Mouse (Mus musculus) embryonic facial prominence, embryonic 15.5 days (tissue): ENCODE measurements around the gene Ccdc34. TPM values are rescaled to one million over a fixed set of nuclear protein-coding genes. Genes with fewer than 3 reads are reported as not detected.

ENCODE experiments used
- ATAC-seq: fragments of 200-750 bp; cut with Nextera tagmentation; 2 replicates; pipeline ENCODE4 v1.8.0; 2017; ENCODE audit warnings: low read depth, moderate TSS enrichment; ENCODE audit not compliant: insufficient number of reproducible peaks, low FRiP score, low TSS enrichment
- H3K27ac ChIP-seq: fragments of 300-500 bp; sonication (generic); replicated peaks from 2 replicates; pipeline ENCODE4 v1.5.1; 2015; ENCODE audit warnings: mild to moderate bottlenecking, inconsistent platforms
- H3K27me3 ChIP-seq: fragments of 300-500 bp; sonication (generic); 2 replicates; pipeline ENCODE4 v1.6.1; 2015; ENCODE audit warnings: inconsistent platforms
- H3K36me3 ChIP-seq: fragments of 300-500 bp; sonication (generic); 2 replicates; pipeline ENCODE4 v1.6.1; 2015; ENCODE audit warnings: mild to moderate bottlenecking, inconsistent platforms
- H3K4me1 ChIP-seq: fragments of 300-500 bp; sonication (generic); 2 replicates; pipeline ENCODE4 v1.6.1; 2015; ENCODE audit warnings: inconsistent platforms
- H3K4me2 ChIP-seq: fragments of 300-500 bp; sonication (generic); replicated peaks from 2 replicates; pipeline ENCODE4 v1.6.1; 2015; ENCODE audit warnings: mild to moderate bottlenecking, inconsistent platforms
- H3K4me3 ChIP-seq: fragments of 300-500 bp; sonication (generic); replicated peaks from 2 replicates; pipeline ENCODE4 v1.5.1; 2015; ENCODE audit warnings: mild to moderate bottlenecking, inconsistent platforms
- H3K9ac ChIP-seq: fragments of 300-500 bp; sonication (generic); 2 replicates; pipeline ENCODE4 v1.6.1; 2015; ENCODE audit warnings: inconsistent platforms
- H3K9me3 ChIP-seq: fragments of 300-500 bp; sonication (generic); replicated peaks from 2 replicates; pipeline ENCODE4 v1.6.1; 2016; ENCODE audit warnings: inconsistent platforms
- WGBS: fragments of 180-500 bp; shearing (Covaris S2); methylation state at CpG from one replicate; pipeline ENCODE4 v1.1.7; 2015; 5-methylcytosine and 5-hydroxymethylcytosine counted together
- polyA plus RNA-seq: library from polyadenylated mRNA; unstranded; fragments of >200 nt; fragmentation: Nextera tagmentation; extraction: Ambion mirVana; gene quantifications from 2 replicates; pipeline ENCODE4 v1.2.1, GENCODE M21; 2015

Ccdc34 gene
- polyA plus RNA-seq = 47.1 and 48.2 TPM in 2 replicates

- Histone ChIP-seq H3K4me2 (peak within 1 kb of the TSS; percentile 56), H3K36me3 (peaks cover 8% of the 10 kb centered on the region), H3K4me3 (peak within 1 kb of the TSS; percentile 79), H3K9me3 (no peaks in the 10 kb centered on the region), H3K27ac (peak within 1 kb of the TSS; percentile 81), H3K9ac (peak within 1 kb of the TSS; percentile 75), H3K4me1 (peaks cover 22% of the 10 kb centered on the region), H3K27me3 (no peaks in the 10 kb centered on the region)
- ATAC-seq = peak; percentile 98
- under 1% methylated on average over 55 of the region's 55 CpGs for WGBS
Observed at GRCm38 (mm10) chr2:110017616-110018505, at the start of gene Ccdc34. Ccdc34 (plus strand) TSS chr2:110017817.

GRCm38 (mm10) chr2:109969381-109969780 lies 48.2 kb upstream of the Ccdc34 start:
- Histone ChIP-seq H3K9me3 (no peaks in the 10 kb centered on the region), H3K27ac (peak overlapping the region; percentile 81), H3K4me3 (no peak overlapping the region), H3K9ac (no peak overlapping the region), H3K36me3 (no peaks in the 10 kb centered on the region), H3K4me1 (peaks cover 26% of the 10 kb centered on the region; the same call in 1 of the 2 replicates), H3K27me3 (no peaks in the 10 kb centered on the region), H3K4me2 (no peak overlapping the region)
- ATAC-seq = no peak
- 69% methylated on average over 3 of the region's 3 CpGs for WGBS

DNA sequence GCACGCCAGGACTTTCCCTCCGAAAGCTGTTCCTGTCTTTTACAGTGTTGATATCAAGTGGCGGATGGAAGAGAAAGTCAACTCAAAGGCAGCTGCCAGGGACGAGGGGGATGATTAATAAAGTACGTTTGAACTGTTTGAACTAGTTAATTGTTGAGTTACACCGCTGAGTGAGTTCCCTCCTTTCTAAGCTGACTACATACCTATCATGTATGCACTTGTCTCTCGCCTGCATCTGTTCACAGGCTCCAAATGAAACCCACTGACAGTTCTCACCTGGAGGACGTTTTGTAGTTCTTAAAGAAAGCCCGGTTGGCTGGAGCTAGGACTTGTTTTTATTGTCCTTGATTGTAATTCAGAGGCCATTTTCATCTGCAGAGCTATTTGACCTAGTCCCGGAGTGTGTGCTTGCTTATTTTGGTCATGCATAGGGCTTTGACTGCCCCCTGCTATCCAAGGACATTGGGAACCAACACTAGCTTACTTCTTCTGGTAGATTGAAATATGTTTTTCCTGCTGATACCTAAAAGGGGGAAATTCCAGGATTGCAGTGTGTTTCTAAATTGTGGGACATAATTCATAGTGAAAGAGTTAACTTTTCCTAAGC lies 47.6 kb upstream of the Ccdc34 start:
- WGBS = 57% methylated on average over 10 of the region's 10 CpGs
- Histone ChIP-seq H3K4me3 (no peak overlapping the region), H3K4me1 (peaks cover 26% of the 10 kb centered on the region; the same call in 1 of the 2 replicates), H3K4me2 (no peak overlapping the region; the same call in 1 of the 2 replicates), H3K9ac (no peak overlapping the region), H3K36me3 (no peaks in the 10 kb centered on the region), H3K27me3 (no peaks in the 10 kb centered on the region), H3K27ac (peak overlapping the region; percentile 81), H3K9me3 (no peaks in the 10 kb centered on the region)
- no peak for ATAC-seq

GRCm38 (mm10) chr2:109970744-109971410 lies 46.7 kb upstream of the Ccdc34 start:
- peak overlapping the region; percentile 61 for H3K27ac ChIP-seq

GRCm38 (mm10) chr2:109972310-109972709 lies 45.3 kb upstream of the Ccdc34 start:
- WGBS = 84% methylated on average over 2 of the region's 2 CpGs

More at GRCm38 (mm10) chr2:109970744-109971410, 46.7 kb upstream of the Ccdc34 start:
- H3K36me3 ChIP-seq = peaks cover 8% of the 10 kb centered on the region; the same call in 1 of the 2 replicates
- H3K4me3 ChIP-seq = no peak overlapping the region
- no peak overlapping the region for H3K9ac ChIP-seq
- no peaks in the 10 kb centered on the region for H3K9me3 ChIP-seq
- H3K4me1 ChIP-seq = peaks cover 23% of the 10 kb centered on the region; the same call in 1 of the 2 replicates
- WGBS = 37% methylated on average over 8 of the region's 8 CpGs
- no peak overlapping the region for H3K4me2 ChIP-seq
- H3K27me3 ChIP-seq = no peaks in the 10 kb centered on the region
- no peak for ATAC-seq

DNA sequence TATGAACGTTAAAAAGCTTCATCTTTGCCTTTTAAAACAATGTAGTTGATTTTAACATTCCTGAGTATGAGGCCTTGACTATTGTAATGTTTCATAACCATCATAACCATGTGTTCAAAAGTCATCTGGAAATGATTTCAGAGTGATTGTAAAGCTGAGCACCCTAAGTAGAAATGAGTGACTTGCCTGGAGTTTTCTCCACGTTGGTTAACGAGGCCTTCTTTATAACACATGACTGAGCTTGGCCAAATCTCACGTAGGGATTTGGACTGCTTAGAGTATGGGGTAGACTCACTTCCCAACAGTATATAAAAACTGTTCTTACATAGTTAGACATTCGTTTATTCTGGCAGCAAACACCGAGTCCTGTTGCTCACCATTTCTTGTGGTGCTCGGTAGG lies 44.7 kb upstream of the Ccdc34 start:
- no peaks in the 10 kb centered on the region for H3K27me3 ChIP-seq
- no peak overlapping the region for H3K9ac ChIP-seq
- H3K4me3 ChIP-seq = no peak overlapping the region
- peaks cover 8% of the 10 kb centered on the region; the same call in 1 of the 2 replicates for H3K36me3 ChIP-seq
- 44% methylated on average over 7 of the region's 7 CpGs for WGBS
- H3K4me1 ChIP-seq = peaks cover 23% of the 10 kb centered on the region; the same call in 1 of the 2 replicates
- no peak overlapping the region for H3K27ac ChIP-seq
- H3K9me3 ChIP-seq = no peaks in the 10 kb centered on the region
- no peak for ATAC-seq
- no peak overlapping the region for H3K4me2 ChIP-seq

More at GRCm38 (mm10) chr2:109972310-109972709, 45.3 kb upstream of the Ccdc34 start:
- ATAC-seq = no peak
- H3K27me3 ChIP-seq = no peaks in the 10 kb centered on the region
- no peak overlapping the region for H3K4me2 ChIP-seq
- H3K27ac ChIP-seq = no peak overlapping the region
- H3K4me3 ChIP-seq = no peak overlapping the region
- no peak overlapping the region for H3K9ac ChIP-seq
- peaks cover 23% of the 10 kb centered on the region; the same call in 1 of the 2 replicates for H3K4me1 ChIP-seq
- no peaks in the 10 kb centered on the region for H3K9me3 ChIP-seq
- peaks cover 8% of the 10 kb centered on the region; the same call in 1 of the 2 replicates for H3K36me3 ChIP-seq

DNA sequence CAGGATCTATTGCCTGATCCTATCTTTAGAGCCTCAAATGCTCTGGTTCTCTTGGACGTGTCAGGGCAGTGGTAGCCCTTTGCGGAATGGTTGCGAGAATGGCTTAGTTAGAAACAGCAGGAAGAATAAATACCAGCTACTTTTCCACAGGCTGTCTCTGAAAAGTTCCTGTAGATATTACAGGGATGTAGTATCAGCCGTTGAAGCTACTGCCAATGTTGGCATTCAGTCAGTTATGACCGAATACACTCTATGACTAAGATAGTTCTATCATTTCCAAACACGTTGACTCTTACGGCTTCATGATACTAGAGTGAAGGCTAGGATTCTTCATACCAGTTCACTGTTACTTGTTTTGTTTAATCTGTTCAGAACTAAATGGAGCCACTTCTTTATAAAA lies 42.8 kb upstream of the Ccdc34 start:
- H3K36me3 ChIP-seq = peaks cover 8% of the 10 kb centered on the region; the same call in 1 of the 2 replicates
- H3K4me2 ChIP-seq = no peak overlapping the region
- 83% methylated on average over 7 of the region's 7 CpGs for WGBS
- no peak overlapping the region for H3K27ac ChIP-seq
- H3K9ac ChIP-seq = no peak overlapping the region
- no peak overlapping the region for H3K4me3 ChIP-seq
- H3K9me3 ChIP-seq = no peaks in the 10 kb centered on the region
- ATAC-seq = no peak
- H3K4me1 ChIP-seq = peaks cover 14% of the 10 kb centered on the region; the same call in 1 of the 2 replicates
- H3K27me3 ChIP-seq = no peaks in the 10 kb centered on the region

DNA sequence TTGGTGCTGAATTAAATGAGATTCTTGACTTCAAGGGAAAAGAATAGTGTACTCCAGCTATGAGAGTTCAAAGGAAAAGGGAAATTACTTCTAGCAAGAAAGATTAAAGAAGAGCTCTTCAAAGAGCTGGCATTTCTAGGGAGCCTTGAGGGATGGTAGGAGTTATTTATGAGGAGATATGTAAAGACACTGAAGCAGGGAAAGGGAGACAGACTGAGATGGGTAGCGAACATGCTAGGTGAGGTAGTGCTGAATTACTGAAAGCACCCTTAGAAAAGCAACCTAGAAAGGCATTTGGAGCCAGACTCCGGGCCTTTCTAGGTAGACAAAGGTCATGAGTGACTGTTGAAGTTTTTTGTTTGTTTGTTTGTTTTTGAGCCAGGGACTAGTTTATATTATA lies 41.4 kb upstream of the Ccdc34 start:
- Histone ChIP-seq H3K4me2 (no peak overlapping the region), H3K9ac (no peak overlapping the region), H3K36me3 (peaks cover 8% of the 10 kb centered on the region; the same call in 1 of the 2 replicates), H3K27me3 (no peaks in the 10 kb centered on the region), H3K4me3 (no peak overlapping the region), H3K4me1 (0 out of 2 replicates have a peak, but pooled peaks cover 5% of the 10 kb centered on the region), H3K27ac (no peak overlapping the region), H3K9me3 (no peaks in the 10 kb centered on the region)
- 88% methylated on average over 2 of the region's 2 CpGs for WGBS
- no peak for ATAC-seq

GRCm38 (mm10) chr2:109977322-109977721 lies 40.3 kb upstream of the Ccdc34 start:
- H3K27ac ChIP-seq = no peak overlapping the region
- no peaks in the 10 kb centered on the region for H3K27me3 ChIP-seq
- H3K4me3 ChIP-seq = no peak overlapping the region
- 0 out of 2 replicates have a peak, but pooled peaks cover 5% of the 10 kb centered on the region for H3K4me1 ChIP-seq
- H3K9ac ChIP-seq = no peak overlapping the region
- ATAC-seq = no peak
- H3K9me3 ChIP-seq = no peaks in the 10 kb centered on the region
- H3K4me2 ChIP-seq = no peak overlapping the region
- 74% methylated on average over 6 of the region's 6 CpGs for WGBS
- H3K36me3 ChIP-seq = peaks cover 8% of the 10 kb centered on the region; the same call in 1 of the 2 replicates

DNA sequence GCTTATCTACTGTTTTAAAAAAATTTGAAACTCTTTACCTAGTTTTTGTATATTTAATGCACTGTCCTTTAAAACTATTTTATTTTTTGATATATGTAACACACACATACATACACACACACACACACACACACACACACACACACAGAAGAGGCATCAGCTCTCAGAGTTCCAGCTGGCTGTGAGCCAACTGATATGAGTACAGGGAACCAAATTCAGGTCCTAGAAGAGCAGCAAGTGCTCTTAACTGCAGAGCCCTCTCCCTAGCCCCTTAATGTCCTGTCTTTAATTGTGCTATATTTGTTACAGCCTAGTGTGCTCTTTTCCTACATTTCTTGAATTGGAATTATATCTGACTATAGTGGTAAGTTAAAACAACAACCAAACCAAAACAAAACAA lies 38.4 kb upstream of the Ccdc34 start:
- no peaks in the 10 kb centered on the region for H3K27me3 ChIP-seq
- H3K36me3 ChIP-seq = peaks cover 8% of the 10 kb centered on the region; the same call in 1 of the 2 replicates
- no peak overlapping the region for H3K9ac ChIP-seq
- H3K9me3 ChIP-seq = no peaks in the 10 kb centered on the region
- H3K4me2 ChIP-seq = no peak overlapping the region
- ATAC-seq = no peak
- H3K27ac ChIP-seq = no peak overlapping the region
- no peaks in the 10 kb centered on the region for H3K4me1 ChIP-seq
- no peak overlapping the region for H3K4me3 ChIP-seq

GRCm38 (mm10) chr2:109983435-109983834 lies 34.2 kb upstream of the Ccdc34 start:
- Histone ChIP-seq H3K27ac (no peak overlapping the region), H3K4me1 (peaks cover 31% of the 10 kb centered on the region), H3K4me2 (no peak overlapping the region), H3K36me3 (no peaks in the 10 kb centered on the region), H3K9ac (no peak overlapping the region), H3K9me3 (no peaks in the 10 kb centered on the region), H3K4me3 (no peak overlapping the region), H3K27me3 (no peaks in the 10 kb centered on the region)
- ATAC-seq = no peak
- 81% methylated on average over 6 of the region's 6 CpGs for WGBS
